ENCODE assay signal across 9 mouse cellular contexts in the genomic region with DNA sequence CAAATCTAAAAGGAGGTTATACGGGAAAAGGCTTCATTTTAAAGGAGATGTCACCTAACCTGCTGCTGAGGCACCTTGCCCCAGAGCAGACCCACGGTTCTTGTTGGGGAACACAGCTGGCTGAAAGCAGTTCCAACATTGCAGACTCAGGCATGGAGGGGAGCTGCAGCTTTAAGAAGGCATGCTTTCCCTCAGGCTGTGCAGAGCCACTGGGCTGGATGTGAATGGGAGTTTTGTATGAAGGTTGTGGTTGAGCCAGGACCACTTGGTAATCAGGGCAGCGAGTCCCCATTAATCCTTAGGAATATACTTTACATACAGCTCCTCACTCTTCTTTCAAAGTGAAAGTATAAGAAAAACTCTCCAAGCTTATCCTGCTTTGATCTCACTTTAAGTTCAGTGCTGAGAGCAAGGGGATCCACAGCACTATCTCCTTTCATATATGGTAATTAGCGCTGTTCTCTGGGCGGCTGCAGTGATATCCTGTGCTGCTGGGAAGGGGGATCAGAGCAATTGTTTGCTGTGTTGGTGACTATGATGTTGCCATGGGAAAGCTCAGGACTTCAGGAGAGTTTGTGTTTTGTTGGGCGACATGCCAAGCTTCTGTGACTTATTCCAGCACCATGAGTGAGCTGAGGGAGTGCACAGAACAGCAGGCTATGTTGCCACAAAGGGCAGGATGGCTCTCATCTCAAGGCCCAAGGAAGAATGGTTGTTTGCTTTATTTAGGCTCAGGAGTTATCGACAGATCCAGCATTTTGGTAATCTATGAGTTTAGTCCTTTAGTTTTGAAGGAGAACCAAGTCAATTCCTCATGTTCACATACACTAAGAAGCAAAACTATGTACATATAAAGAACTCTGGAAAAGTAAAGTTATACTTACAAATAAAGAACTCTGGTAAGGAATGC. TPM values are rescaled to one million over a fixed set of nuclear protein-coding genes. Genes with fewer than 3 reads are reported as not detected.
DNase-seq lines count a peak whose midpoint lies in the region; ATAC-seq lines count a peak whose summit lies in the region.
"Had no signal": no experiment of that assay in that cellular context is flagged by ENCODE, and none has a peak within 500 bp of the region (broad histone marks: within the 10 kb centered on the region; RNA-seq: fewer than 3 reads in every experiment).

No protein-coding gene starts in this region.

- H3K27ac ChIP-seq in hindbrain, embryonic 16.5 days (ENCODE audit: low read depth, low read length) = peak overlapping the region; percentile 71

- DNase-seq in adrenal gland, adult 18-20 months (ENCODE audit: low spot score in 2 of 2) = peak; percentile 50 to 53
- DNase-seq in gastrocnemius, adult 8-10 months (ENCODE audit: low spot score in 2 of 2) = peak; percentile 24 to 50
- DNase-seq in layer of hippocampus, postnatal 36 days = peak; percentile 40 to 45
- DNase-seq in right cerebral cortex, postnatal 25 days = peak; percentile 14
- no peak for DNase-seq in thymus, postnatal 10 days (ENCODE audit: low spot score in 2 of 2)

- H3K4me3 ChIP-seq in hindbrain, embryonic 16.5 days (ENCODE audit: low read length) = no peak overlapping the region
- H3K4me3 ChIP-seq: erythroblast, embryonic 14.5 days had no signal

- H3K4me1 ChIP-seq in hindbrain, embryonic 16.5 days (ENCODE audit: control insufficient read depth, insufficient read depth, low read depth, low read length) = peaks cover 11% of the 10 kb centered on the region

- no peak overlapping the region; the same call in 1 of the 2 replicates for H3K9ac ChIP-seq in hindbrain, embryonic 16.5 days (ENCODE audit: low read depth, low read length)

- no peaks in the 10 kb centered on the region for H3K9me3 ChIP-seq in hindbrain, embryonic 16.5 days (ENCODE audit: control insufficient read depth, low read length)

- no peaks in the 10 kb centered on the region for H3K27me3 ChIP-seq in hindbrain, embryonic 16.5 days (replicated peaks; ENCODE audit: control insufficient read depth, insufficient read depth, low read length)

- ATAC-seq in common myeloid progenitor, adult 5-6 weeks (replicated peaks; ENCODE audit: low read depth, poor library complexity, severe bottlenecking) = peak; percentile 42; the same call in 1 of the 2 replicates
- ATAC-seq in hindbrain, embryonic 16.5 days = peak; percentile 95
- peak; percentile 37; the same call in 1 of the 2 replicates for ATAC-seq in megakaryocyte progenitor cell, adult 5-6 weeks (replicated peaks; ENCODE audit: poor library complexity)

- H3K36me3 ChIP-seq in hindbrain, embryonic 16.5 days (ENCODE audit: control insufficient read depth, insufficient read depth, low read length) = no peaks in the 10 kb centered on the region

- H3K4me2 ChIP-seq in hindbrain, embryonic 16.5 days (ENCODE audit: low read length) = peak overlapping the region; percentile 32

- 9% methylated on average over 7 of the region's 7 CpGs for WGBS in hindbrain, embryonic 16.5 days

RNA-seq across cellular contexts. Expression of gene Gm17571, which starts 21.3 kb away (rescaled TPM):
- not detected for total RNA-seq in adrenal gland, adult 18-20 months (2021)
- not detected in 2 replicates for total RNA-seq in common myeloid progenitor, adult 5-6 weeks (2017)
- not detected for total RNA-seq in gastrocnemius, adult 8-10 months (2022)
- not detected in 2 replicates for polyA plus RNA-seq in hindbrain, embryonic 16.5 days (2015; fragmentation: Nextera tagmentation; extraction: Ambion mirVana)
- total RNA-seq in layer of hippocampus, postnatal 36 days (2021) = not detected
- total RNA-seq in megakaryocyte progenitor cell, adult 5-6 weeks (2015) = not detected in 2 replicates
- total RNA-seq in megakaryocyte progenitor cell, adult 5-6 weeks (2017) = not detected in 2 replicates
- polyA plus RNA-seq: erythroblast, embryonic 14.5 days had no signal

Comparison
In these comparisons a context has a peak if more than half of its experiments do, and no peak if none do; other contexts are left out.
1. DNase-seq: peak in adrenal gland, adult 18-20 months (2 of 2), gastrocnemius, adult 8-10 months (2 of 2), layer of hippocampus, postnatal 36 days (2 of 2) and right cerebral cortex, postnatal 25 days (single experiment); none in thymus, postnatal 10 days (0 of 2).
2. ATAC-seq: peak in every context shown above with its lines; median percentile 95 in hindbrain, embryonic 16.5 days; 42 in common myeloid progenitor, adult 5-6 weeks; 37 in megakaryocyte progenitor cell, adult 5-6 weeks.